Mouse (Mus musculus): ENCODE results near the gene Il20ra. TPM values are rescaled to one million over a fixed set of nuclear protein-coding genes. Genes with fewer than 3 reads are reported as not detected.

Il20ra gene
- polyA plus RNA-seq (2012; rRNA removed; ENCODE audit: low replicate concordance): 0.36 TPM in 1 of 2 replicates, not detected in the other

GRCm38 (mm10) chr10:19712421-19712836 lies at the start of gene Il20ra:
Il20ra (plus strand) TSS chr10:19712570.

Other genes starting within 250 kb of the Il20ra start
- gene Ifngr1, start 120.6 kb upstream of the Il20ra start, polyA plus RNA-seq (2012; rRNA removed; ENCODE audit: low replicate concordance): 44.0 and 58.0 TPM in 2 replicates
- 1.3 and 1.7 TPM in 2 replicates for gene Il22ra2, start 90.6 kb upstream of the Il20ra start, polyA plus RNA-seq (2012; rRNA removed; ENCODE audit: low replicate concordance)
- 0.45 and 1.1 TPM in 2 replicates for gene Slc35d3, start 138.9 kb downstream of the Il20ra start, polyA plus RNA-seq (2012; rRNA removed; ENCODE audit: low replicate concordance)
- 34.7 and 40.5 TPM in 2 replicates for gene Pex7, start 195.1 kb downstream of the Il20ra start, polyA plus RNA-seq (2012; rRNA removed; ENCODE audit: low replicate concordance)
- gene Map3k5, start 221.9 kb downstream of the Il20ra start, polyA plus RNA-seq (2012; rRNA removed; ENCODE audit: low replicate concordance): 4.9 and 6.6 TPM in 2 replicates

All from mammary gland, adult 2 months (tissue).